Mouse (Mus musculus) heart, adult 2 months (tissue): ENCODE measurements around the gene Cdh16.

Experiments used
- CTCF ChIP-seq: fragments of 200-600 bp; IDR thresholded peaks from 2 replicates; pipeline ENCODE4 v1.8.1; 2022; ENCODE audit warnings: antibody characterized with exemption, mild to moderate bottlenecking, moderate library complexity
- POLR2A ChIP-seq: fragments of 200-500 bp; IDR thresholded peaks from 2 replicates; pipeline ENCODE4 v1.6.1; 2011; ENCODE audit warnings: mild to moderate bottlenecking, low read depth, low read length, control low read depth; ENCODE audit not compliant: insufficient read depth

DNA sequence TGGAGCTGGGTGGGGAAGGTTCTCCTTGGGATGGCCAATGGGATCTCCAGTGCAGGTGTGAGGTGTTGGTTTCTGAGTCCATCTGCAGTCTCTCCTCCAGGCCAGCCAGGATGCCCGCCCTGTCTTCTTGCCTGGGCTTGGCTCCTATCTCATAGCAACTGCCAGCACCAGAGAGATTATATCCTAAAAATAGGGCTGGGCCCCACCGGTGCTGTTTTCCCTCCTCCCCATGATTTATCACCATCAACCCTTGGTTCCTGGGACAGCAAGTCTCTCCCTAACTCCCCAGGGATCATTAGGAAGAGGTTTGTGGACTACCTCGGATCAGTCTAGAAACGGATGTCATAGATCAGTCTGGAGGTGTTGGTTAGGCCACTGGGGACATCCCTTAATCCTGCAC, 11.1 kb downstream of the Cdh16 start:
- TF ChIP-seq CTCF (no peak), POLR2A (peak; percentile 26; the same call in 1 of the 2 replicates)
